Comparison of ENCODE assay signal across 13 mouse cellular contexts in the genomic region with DNA sequence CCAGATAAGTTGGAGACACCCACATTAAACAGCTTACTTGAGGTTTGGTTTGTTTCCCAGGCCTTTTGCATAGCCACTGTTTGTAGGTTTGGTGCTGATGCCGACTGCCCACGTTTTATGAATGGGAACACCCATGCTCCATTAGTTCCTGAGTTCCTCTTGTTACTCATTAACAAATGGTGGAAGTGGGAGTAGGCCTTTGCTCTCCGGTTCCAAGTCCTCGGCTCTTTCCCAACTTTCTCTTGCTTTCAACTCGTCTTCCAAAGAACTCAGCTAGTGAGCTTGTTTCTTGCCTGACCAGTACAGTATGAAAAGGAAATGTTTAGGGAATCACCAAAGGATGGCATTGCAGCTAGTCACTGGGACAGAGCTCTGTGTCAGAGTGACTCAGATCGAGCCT. TPM values are rescaled to one million over a fixed set of nuclear protein-coding genes. Genes with fewer than 3 reads are reported as not detected.
DNase-seq lines count a peak whose midpoint lies in the region; ATAC-seq and TF ChIP-seq lines count a peak whose summit lies in the region.
"Had no signal": no experiment of that assay in that cellular context is flagged by ENCODE, and none has a peak within 500 bp of the region (broad histone marks: within the 10 kb centered on the region; RNA-seq: fewer than 3 reads in every experiment).

No protein-coding gene starts in this region.

- no peak for TF ChIP-seq EP300 in stomach, postnatal 0 days (optimal IDR thresholded peaks at IDR 0.05)

- H3K27ac ChIP-seq in intestine, embryonic 14.5 days (ENCODE audit: low read depth), result no peak overlapping the region
- peak overlapping the region; percentile 35; the same call in 1 of the 2 replicates for H3K27ac ChIP-seq in stomach, postnatal 0 days (replicated peaks)

- H3K4me2 ChIP-seq in intestine, embryonic 14.5 days (ENCODE audit: low read length), result no peak overlapping the region
- H3K4me2 ChIP-seq in stomach, postnatal 0 days (replicated peaks; ENCODE audit: low read depth), result no peak overlapping the region
- H3K4me2 ChIP-seq: embryonic facial prominence, embryonic 15.5 days had no signal

- no peaks in the 10 kb centered on the region for H3K27me3 ChIP-seq in intestine, embryonic 14.5 days (replicated peaks; ENCODE audit: control insufficient read depth, insufficient read depth, low read length)
- no peaks in the 10 kb centered on the region for H3K27me3 ChIP-seq in stomach, postnatal 0 days (ENCODE audit: control insufficient read depth, insufficient read depth, low read length)
- H3K27me3 ChIP-seq: embryonic facial prominence, embryonic 15.5 days had no signal

- H3K36me3 ChIP-seq in intestine, embryonic 14.5 days (ENCODE audit: control insufficient read depth, insufficient read depth, low read length), result peaks cover 45% of the 10 kb centered on the region
- H3K36me3 ChIP-seq in stomach, postnatal 0 days (ENCODE audit: control insufficient read depth, insufficient read depth, low read length), result peaks cover 16% of the 10 kb centered on the region

- H3K9ac ChIP-seq in intestine, embryonic 14.5 days (ENCODE audit: low read length), result no peak overlapping the region
- H3K9ac ChIP-seq in stomach, postnatal 0 days (ENCODE audit: low read length), result no peak overlapping the region
- H3K9ac ChIP-seq: embryonic facial prominence, embryonic 15.5 days had no signal

- H3K4me3 ChIP-seq in intestine, embryonic 14.5 days (ENCODE audit: low read depth, low read length), result no peak overlapping the region
- no peak overlapping the region for H3K4me3 ChIP-seq in stomach, postnatal 0 days (ENCODE audit: low read depth, low read length)
- H3K4me3 ChIP-seq: embryonic facial prominence, embryonic 15.5 days; megakaryocyte, embryonic 14.5 days had no signal

- no peaks in the 10 kb centered on the region for H3K9me3 ChIP-seq in intestine, embryonic 14.5 days (ENCODE audit: control insufficient read depth, low read length)
- no peaks in the 10 kb centered on the region for H3K9me3 ChIP-seq in stomach, postnatal 0 days (ENCODE audit: control insufficient read depth, low read length)
- H3K9me3 ChIP-seq: embryonic facial prominence, embryonic 15.5 days; megakaryocyte, embryonic 14.5 days had no signal

- 0 out of 2 replicates have a peak, but pooled peaks have one; percentile 9 for ATAC-seq in intestine, embryonic 14.5 days (replicated peaks; ENCODE audit: low FRiP score, low TSS enrichment, low read depth)
- peak; percentile 46 for ATAC-seq in stomach, postnatal 0 days (ENCODE audit: low FRiP score, low TSS enrichment)

- TF ChIP-seq CTCF in stomach, postnatal 0 days (IDR thresholded peaks at IDR 0.05; ENCODE audit: low read depth), result no peak

- no peaks in the 10 kb centered on the region for H3K4me1 ChIP-seq in intestine, embryonic 14.5 days (replicated peaks; ENCODE audit: control insufficient read depth, insufficient read depth, low read length)
- H3K4me1 ChIP-seq in stomach, postnatal 0 days (replicated peaks; ENCODE audit: control insufficient read depth, insufficient read depth), result no peaks in the 10 kb centered on the region

- WGBS in intestine, embryonic 14.5 days, result 60% methylated on average over 6 of the region's 6 CpGs
- WGBS in stomach, postnatal 0 days, result 51% methylated on average over 6 of the region's 6 CpGs

- DNase-seq in testis, postnatal 14 days (ENCODE audit: low spot score), result peak; percentile 48
- DNase-seq in testis, postnatal 10 days (ENCODE audit: low spot score), result no peak
- no peak for DNase-seq in intestine, embryonic 14.5 days (ENCODE audit: low spot score)
- DNase-seq in kidney, postnatal 25 days, result peak; percentile 69 to 84
- peak; percentile 53 for DNase-seq in stomach, postnatal 0 days (ENCODE audit: low spot score)
- no peak for DNase-seq in embryo, embryonic 10 days (ENCODE audit: low spot score)
- no peak for DNase-seq in spleen, adult 18-20 months
- no peak for DNase-seq in adrenal gland, adult 8-10 months
- DNase-seq: cerebellum, adult 11-12 months; right cerebral cortex, postnatal 4 days; thymus, postnatal 14 days had no signal

RNA-seq across cellular contexts. Expression of a gene that starts 20.2 kb away (rescaled TPM):
- 33.0 and 35.5 TPM in 2 replicates for polyA plus RNA-seq in intestine, embryonic 14.5 days (2014; fragmentation: Nextera tagmentation; extraction: Ambion mirVana)
- polyA plus RNA-seq in stomach, postnatal 0 days (2015; fragmentation: Nextera tagmentation; extraction: Ambion mirVana), result 17.8 and 18.4 TPM in 2 replicates
- 10 to 100 TPM; 10.5 to 14.5 (median 10.8) TPM for total RNA-seq in adrenal gland, adult 8-10 months (2022)

RNA-seq across cellular contexts. Expression of a gene that starts 35.7 kb away (rescaled TPM):
- polyA plus RNA-seq in intestine, embryonic 14.5 days (2014; fragmentation: Nextera tagmentation; extraction: Ambion mirVana), result 60.8 and 67.1 TPM in 2 replicates
- polyA plus RNA-seq in stomach, postnatal 0 days (2015; fragmentation: Nextera tagmentation; extraction: Ambion mirVana), result 25.4 and 28.1 TPM in 2 replicates
- total RNA-seq in adrenal gland, adult 8-10 months (2022), result 100 to 1,000 TPM in 2 of 4 experiments, 10 to 100 TPM in 2; 75.9 to 139 (median 108) TPM

RNA-seq across cellular contexts. Expression of a gene that starts 46.2 kb away (rescaled TPM):
- polyA plus RNA-seq in intestine, embryonic 14.5 days (2014; fragmentation: Nextera tagmentation; extraction: Ambion mirVana), result 0.42 and 0.91 TPM in 2 replicates
- 1.5 and 2.2 TPM in 2 replicates for polyA plus RNA-seq in stomach, postnatal 0 days (2015; fragmentation: Nextera tagmentation; extraction: Ambion mirVana)
- not detected for total RNA-seq in adrenal gland, adult 8-10 months (2022)

Comparison
In these comparisons a context has a peak if more than half of its experiments do, and no peak if none do; other contexts are left out.
1. DNase-seq: peak in testis, postnatal 14 days (single experiment), kidney, postnatal 25 days (2 of 2) and stomach, postnatal 0 days (single experiment); none in testis, postnatal 10 days (single experiment), intestine, embryonic 14.5 days (single experiment), embryo, embryonic 10 days (single experiment), spleen, adult 18-20 months (0 of 2) and adrenal gland, adult 8-10 months (single experiment).